Mouse (Mus musculus): Measurements from ENCODE around the gene Otud6a.
"Not testable (repeated sequence)": the region's sequence is repeated elsewhere in the genome, so short reads cannot be mapped to it uniquely, and the experiment has no call there.

The Otud6a gene

GRCm38 (mm10) chrX:100428693-100429092 lies at the start of gene Otud6a:
Gene Otud6a, plus strand, starts transcription at chrX:100429013.
- DNase-seq (ENCODE audit: low spot score in 2 of 2) = no peak

GRCm38 (mm10) chrX:100389887-100390286 lies 38.9 kb upstream of the Otud6a start:
- no peak for DNase-seq (ENCODE audit: low spot score in 2 of 2)

GRCm38 (mm10) chrX:100392304-100392703 lies 36.5 kb upstream of the Otud6a start:
- peak; percentile 2 to 3 for DNase-seq (ENCODE audit: low spot score in 2 of 2)

GRCm38 (mm10) chrX:100394223-100394861 lies 34.5 kb upstream of the Otud6a start:
- DNase-seq (ENCODE audit: low spot score in 2 of 2) = no peak

- DNase-seq (ENCODE audit: low spot score in 2 of 2) = peak in 1 of 2 experiments; percentile 3
Observed at GRCm38 (mm10) chrX:100395026-100395425, 33.8 kb upstream of the Otud6a start.

- DNase-seq (ENCODE audit: low spot score in 2 of 2) = no peak
Observed at GRCm38 (mm10) chrX:100400900-100401299, 27.9 kb upstream of the Otud6a start.

GRCm38 (mm10) chrX:100401657-100402056 lies 27.2 kb upstream of the Otud6a start:
- DNase-seq (ENCODE audit: low spot score in 2 of 2) = no peak

- DNase-seq (ENCODE audit: low spot score in 2 of 2) = no peak
Observed at GRCm38 (mm10) chrX:100409245-100409644, 19.6 kb upstream of the Otud6a start.

GRCm38 (mm10) chrX:100432311-100432710 lies 3.5 kb downstream of the Otud6a start:
- DNase-seq (ENCODE audit: low spot score in 2 of 2) = no peak

GRCm38 (mm10) chrX:100442617-100443016 lies 13.8 kb downstream of the Otud6a start, which contains the start of gene Awat2:
Gene Awat2, minus strand, starts transcription at chrX:100442717.
- DNase-seq (ENCODE audit: low spot score in 2 of 2) = not testable (repeated sequence)

GRCm38 (mm10) chrX:100443532-100443931 lies 14.7 kb downstream of the Otud6a start:
- DNase-seq (ENCODE audit: low spot score in 2 of 2) = no peak

- DNase-seq (ENCODE audit: low spot score in 2 of 2) = no peak
Observed at GRCm38 (mm10) chrX:100468047-100468446, 39.2 kb downstream of the Otud6a start.

- no peak for DNase-seq (ENCODE audit: low spot score in 2 of 2)
Observed at GRCm38 (mm10) chrX:100470126-100470525, 41.3 kb downstream of the Otud6a start.

- DNase-seq (ENCODE audit: low spot score in 2 of 2) = no peak
Observed at GRCm38 (mm10) chrX:100471491-100471890, 42.7 kb downstream of the Otud6a start.

- DNase-seq (ENCODE audit: low spot score in 2 of 2) = no peak
Observed at GRCm38 (mm10) chrX:100475569-100476223, 46.9 kb downstream of the Otud6a start.

Measured in frontal cortex, postnatal 36 days (tissue).